Mouse (Mus musculus) lung, adult 18-20 months (tissue): Measurements from ENCODE around the gene Ppie.
"Not testable (repeated sequence)": the region's sequence is repeated elsewhere in the genome, so short reads cannot be mapped to it uniquely, and the experiment has no call there.

ENCODE experiments used
- DNase-seq, 2 experiments: peaks; one replicate each; pipeline ENCODE4 v3.0.0; 2022; ENCODE audit warnings: mixed read lengths in 2 of 2

Gene Ppie

GRCm38 (mm10) chr4:123112216-123112764 lies 27.5 kb downstream of the Ppie start:
- DNase-seq: no peak

GRCm38 (mm10) chr4:123111275-123111983 lies 28.3 kb downstream of the Ppie start:
- DNase-seq: not testable (repeated sequence)

GRCm38 (mm10) chr4:123110751-123111150 lies 29.0 kb downstream of the Ppie start:
- no peak for DNase-seq

- no peak for DNase-seq
These were observed 31.7 kb downstream of the Ppie start for GRCm38 (mm10) chr4:123108056-123108455.

- DNase-seq: no peak
These were observed 32.9 kb downstream of the Ppie start for GRCm38 (mm10) chr4:123106864-123107263.

GRCm38 (mm10) chr4:123105929-123106328 lies 33.8 kb downstream of the Ppie start:
- not testable (repeated sequence) for DNase-seq

- no peak for DNase-seq
These were observed 34.3 kb downstream of the Ppie start for GRCm38 (mm10) chr4:123105451-123105790.

- DNase-seq: peak; percentile 29 to 56
These were observed 34.9 kb downstream of the Ppie start, which contains the start of gene Bmp8b for GRCm38 (mm10) chr4:123104651-123105450. Gene Bmp8b (plus strand): TSS chr4:123105165.

- DNase-seq: no peak
These were observed 45.9 kb downstream of the Ppie start for GRCm38 (mm10) chr4:123093869-123094268.

- peak in 1 of 2 experiments; percentile 40 for DNase-seq
These were observed 46.5 kb downstream of the Ppie start for GRCm38 (mm10) chr4:123093064-123093776.

GRCm38 (mm10) chr4:123092621-123093020 lies 47.1 kb downstream of the Ppie start:
- DNase-seq: no peak

GRCm38 (mm10) chr4:123086381-123086780 lies 53.4 kb downstream of the Ppie start:
- no peak for DNase-seq

- no peak for DNase-seq
These were observed 54.5 kb downstream of the Ppie start for GRCm38 (mm10) chr4:123085290-123085689.

- no peak for DNase-seq
These were observed 56.3 kb downstream of the Ppie start for GRCm38 (mm10) chr4:123083323-123083902.

- peak; percentile 58 to 61 for DNase-seq
These were observed 57.2 kb downstream of the Ppie start for GRCm38 (mm10) chr4:123082283-123083163.

- peak; percentile 84 to 87 for DNase-seq
These were observed 59.0 kb downstream of the Ppie start for GRCm38 (mm10) chr4:123080791-123081190.

- DNase-seq: no peak
These were observed 61.5 kb downstream of the Ppie start for GRCm38 (mm10) chr4:123078231-123078630.
